Mouse (Mus musculus) cortical plate, adult 2 months (tissue): ENCODE results near the gene Krba1.

ENCODE experiments used
- CTCF ChIP-seq: fragments of 200-500 bp; IDR thresholded peaks from 2 replicates; pipeline ENCODE4 v1.5.1; 2011; ENCODE audit warnings: mild to moderate bottlenecking, control low read depth, low read length; ENCODE audit not compliant: insufficient read depth; ENCODE audit errors: extremely low read depth
- POLR2A ChIP-seq: fragments of 200-500 bp; IDR thresholded peaks from 2 replicates; pipeline ENCODE4 v1.6.1; 2011; ENCODE audit warnings: mild to moderate bottlenecking, low read length, control low read depth; ENCODE audit not compliant: insufficient read depth; ENCODE audit errors: extremely low read depth

DNA sequence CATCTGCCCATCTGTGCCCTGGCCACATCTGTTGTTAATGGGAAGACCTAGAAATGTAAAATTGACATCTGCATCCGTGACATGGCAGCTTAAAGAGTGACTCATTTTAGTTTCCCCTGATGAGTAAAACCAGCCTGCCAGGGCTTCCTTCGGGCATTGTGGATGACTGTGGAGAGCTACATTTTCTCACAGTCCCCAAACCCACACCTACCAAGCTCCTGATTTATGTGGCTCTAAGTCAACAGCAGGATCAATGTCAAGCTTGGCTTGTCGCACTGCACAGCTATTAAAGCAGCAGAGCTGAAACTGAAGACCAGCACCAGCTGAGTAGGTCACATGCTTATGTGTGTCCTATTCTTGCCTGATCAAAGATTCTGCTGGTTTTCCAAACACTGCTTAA, 15.2 kb downstream of the Krba1 start:
- TF ChIP-seq CTCF: no peak
- no peak for TF ChIP-seq POLR2A
